Mouse (Mus musculus): ENCODE measurements at regions not wholly inside any gene's neighbourhood (a gene's known extent, or its start where the extent isn't known, plus 50 kb on each side); places are given as distances from the start of the nearest gene placed in this dataset.

- TF ChIP-seq GATA1 (IDR thresholded peaks at IDR 0.05; ENCODE audit: borderline replicate concordance, low read length) (no peak), FLI1 (IDR thresholded peaks at IDR 0.05; ENCODE audit: low read length) (no peak)
These were observed 65.3 kb upstream of the Gnaq start for GRCm38 (mm10) chr19:16067314-16067713.
